Mouse (Mus musculus) right cerebral cortex, adult 2 months (tissue): Measurements from ENCODE around the gene Abhd12.
"Not testable (repeated sequence)": the region's sequence is repeated elsewhere in the genome, so short reads cannot be mapped to it uniquely, and the experiment has no call there.

ENCODE experiments used
- DNase-seq, 2 experiments: peaks; one replicate each; pipeline ENCODE4 v3.0.0; 2021 to 2022; ENCODE audit warnings: low spot score in 2 of 2

The Abhd12 gene

GRCm38 (mm10) chr2:150904272-150904935 is at the start of gene Abhd12:
TSS of gene Abhd12 (minus strand) at chr2:150904741.
- DNase-seq, result peak; percentile 95 to 97

DNA sequence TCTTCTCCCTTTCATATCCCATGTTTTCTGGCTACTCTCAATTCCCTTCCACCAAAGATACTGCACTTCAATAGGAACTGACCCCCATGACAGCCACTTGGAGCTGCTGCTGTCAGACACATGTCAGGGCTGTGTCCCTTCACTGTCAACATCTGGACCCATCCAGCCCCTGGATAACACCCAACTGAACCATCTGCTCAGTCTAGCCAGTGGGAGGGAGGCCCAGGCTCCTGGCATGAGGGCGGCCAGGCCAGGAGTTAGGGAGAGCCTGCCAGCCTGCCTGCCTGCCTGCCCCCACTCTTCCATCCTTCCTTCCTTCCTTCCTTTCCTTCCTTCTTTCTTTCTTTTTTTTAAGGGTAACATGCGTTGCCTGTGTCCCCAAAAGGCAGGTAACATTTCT is 46.7 kb upstream of the Abhd12 start:
- no peak for DNase-seq

DNA sequence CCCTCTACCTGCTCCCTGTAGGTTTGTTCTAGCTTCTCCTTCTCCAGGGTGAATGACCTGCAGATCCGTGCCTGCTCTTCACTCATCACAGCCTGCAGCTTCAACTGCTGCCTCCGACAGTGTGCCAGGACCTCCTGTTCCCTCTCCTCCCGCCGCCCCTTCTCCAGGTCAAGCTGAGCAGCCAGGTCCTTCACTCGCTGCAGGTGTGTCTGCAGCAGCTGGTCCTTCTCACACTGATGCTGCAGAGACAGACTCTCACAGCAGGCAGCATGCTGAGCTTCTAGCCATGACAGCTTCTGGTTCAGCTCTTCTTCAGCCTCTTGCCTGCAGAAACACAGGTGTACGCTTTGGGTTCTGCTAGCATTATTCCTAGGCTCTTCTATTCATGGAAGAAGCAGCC is 45.5 kb upstream of the Abhd12 start:
- DNase-seq, result no peak

DNA sequence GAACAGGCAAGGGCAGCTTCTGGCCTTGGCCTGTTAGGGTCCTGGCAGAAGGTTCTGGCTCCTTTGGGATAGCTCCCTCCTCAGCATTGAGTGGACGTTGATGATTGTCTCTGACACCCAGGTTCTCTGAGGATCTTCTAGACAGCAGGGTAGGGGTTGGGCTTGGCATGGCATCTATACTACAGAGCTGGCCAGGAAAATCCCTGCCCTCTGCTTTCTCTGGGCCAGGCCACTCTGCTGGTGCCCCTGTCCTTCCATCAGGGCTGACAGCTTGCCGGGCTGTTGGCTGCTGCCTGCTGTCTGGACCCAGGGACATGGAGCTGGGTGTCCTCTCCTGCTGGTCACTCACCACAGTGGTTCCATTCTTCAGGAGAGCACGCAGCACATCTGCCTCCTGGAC is 45.1 kb upstream of the Abhd12 start:
- no peak for DNase-seq

DNA sequence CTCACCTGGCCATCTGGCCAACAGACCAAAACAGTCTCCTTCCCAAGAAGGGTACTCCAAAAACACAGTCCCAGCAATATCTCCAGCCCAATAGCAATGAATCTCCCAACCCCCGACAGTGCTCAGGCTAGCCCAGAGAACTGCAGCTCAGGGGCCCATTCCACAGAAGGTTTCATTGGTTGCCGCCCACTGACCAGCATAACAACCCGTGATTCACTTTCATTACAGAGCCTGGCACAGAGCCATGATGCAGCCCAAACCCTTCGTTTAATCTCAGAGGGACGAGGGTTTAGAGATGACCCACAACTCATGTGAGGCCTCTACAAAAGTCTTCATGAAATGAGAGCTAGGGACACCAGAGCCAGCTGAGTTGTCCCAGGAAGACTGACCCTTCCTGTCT is 44.2 kb upstream of the Abhd12 start:
- no peak for DNase-seq

DNA sequence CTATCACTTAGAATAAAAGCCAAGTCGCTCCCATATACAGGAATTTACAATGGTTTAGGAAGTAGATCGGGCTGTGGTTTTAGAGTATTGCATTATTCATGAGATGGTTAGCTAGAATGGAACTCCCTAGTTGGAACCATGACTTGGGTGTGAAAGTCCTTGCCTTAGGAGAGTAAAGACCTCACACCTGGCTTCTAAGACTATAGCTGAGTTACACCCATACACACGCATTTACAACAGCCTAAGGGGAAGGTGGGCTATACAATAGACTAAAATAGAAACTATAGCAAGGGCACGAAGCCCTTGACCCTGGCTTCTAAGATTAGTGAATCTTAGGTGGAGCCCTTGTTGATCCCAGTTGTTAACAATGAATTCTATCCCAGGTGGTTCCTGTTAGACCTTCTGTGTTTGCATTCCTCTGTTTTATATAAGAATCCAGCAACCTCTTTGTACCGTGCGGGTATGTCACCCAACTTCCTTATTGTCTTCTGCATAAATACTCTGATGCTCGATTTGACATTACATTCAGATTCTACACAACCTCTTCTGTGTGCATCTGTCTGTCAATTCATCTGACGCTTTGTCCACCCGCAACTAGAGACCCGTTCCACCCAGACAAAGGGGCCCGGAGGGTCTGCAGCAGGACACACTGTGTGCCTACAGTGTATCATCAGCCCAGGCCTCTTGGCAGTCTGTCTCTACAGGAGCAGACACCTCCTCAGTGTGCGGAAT is 43.5 kb upstream of the Abhd12 start:
- not testable (repeated sequence) for DNase-seq

- DNase-seq, result not testable (repeated sequence)
Measured at GRCm38 (mm10) chr2:150947341-150947740, 42.8 kb upstream of the Abhd12 start.

GRCm38 (mm10) chr2:150944017-150944416 is 39.5 kb upstream of the Abhd12 start:
- DNase-seq, result no peak

GRCm38 (mm10) chr2:150934659-150935058 is 30.1 kb upstream of the Abhd12 start:
- no peak for DNase-seq

DNA sequence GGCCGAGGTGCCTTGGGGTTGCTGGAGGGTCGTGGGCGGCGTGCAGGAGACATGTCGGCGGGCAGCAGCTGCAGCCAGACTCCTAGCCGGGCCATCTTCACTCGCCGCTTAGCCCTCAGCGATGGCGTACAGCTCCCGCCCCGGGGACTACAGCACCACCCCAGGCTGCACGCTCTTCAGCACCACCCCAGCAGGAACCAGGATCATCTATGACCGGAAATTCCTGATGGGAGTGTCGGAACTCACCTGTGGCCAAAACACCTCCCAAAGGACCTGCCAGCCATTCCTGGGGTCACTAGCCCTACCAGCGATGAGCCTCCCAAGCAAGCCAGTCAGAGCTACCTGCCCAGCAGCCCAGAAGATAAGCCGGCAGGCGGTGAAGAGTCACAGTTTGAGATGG is 28.9 kb upstream of the Abhd12 start:
- DNase-seq, result no peak

DNA sequence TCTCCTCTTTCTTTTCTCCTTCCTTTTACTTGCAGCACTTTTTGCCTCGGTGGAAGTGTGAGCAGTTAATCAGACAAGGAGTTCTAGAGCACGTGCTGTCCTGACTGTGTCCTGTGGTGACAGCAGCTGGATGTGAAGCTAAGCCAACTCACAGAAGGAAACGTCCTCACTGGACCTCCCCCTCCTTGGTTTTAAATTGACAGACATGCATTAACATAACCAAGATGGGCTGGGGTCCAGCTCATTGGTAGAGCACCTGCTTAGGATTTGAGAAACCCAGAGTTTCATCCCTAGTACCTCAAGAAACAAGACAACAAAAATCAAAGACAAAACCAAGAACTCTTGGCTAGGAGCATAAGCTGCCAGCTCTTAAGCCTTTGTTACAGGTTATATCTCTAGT is 26.3 kb upstream of the Abhd12 start:
- no peak for DNase-seq

GRCm38 (mm10) chr2:150929156-150929555 is 24.6 kb upstream of the Abhd12 start:
- no peak for DNase-seq

GRCm38 (mm10) chr2:150927038-150927720 is 22.6 kb upstream of the Abhd12 start:
- DNase-seq, result no peak

DNA sequence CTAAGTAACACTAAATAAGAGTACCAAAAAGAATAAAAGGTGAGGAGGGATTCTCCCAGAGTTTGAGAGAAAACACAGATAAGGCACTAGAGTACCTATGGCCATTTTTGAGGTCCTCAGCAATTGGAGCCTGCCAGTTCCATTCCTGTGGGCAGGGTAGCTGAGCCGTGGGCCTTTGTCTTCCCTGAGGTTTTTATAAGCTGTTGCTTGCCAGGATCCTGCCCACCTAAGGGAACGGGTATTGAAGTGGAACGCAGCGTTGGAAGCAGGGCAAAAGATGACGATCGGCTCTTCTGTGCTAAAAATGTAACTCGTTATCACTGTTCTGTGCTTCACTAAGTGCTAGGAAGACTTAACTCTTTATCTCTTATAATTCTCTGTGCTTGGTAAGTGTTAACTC is 19.0 kb upstream of the Abhd12 start:
- DNase-seq, result no peak

- no peak for DNase-seq
Measured at GRCm38 (mm10) chr2:150923026-150923425, 18.5 kb upstream of the Abhd12 start.

- DNase-seq, result no peak
Measured at GRCm38 (mm10) chr2:150922165-150922564, 17.6 kb upstream of the Abhd12 start.

DNA sequence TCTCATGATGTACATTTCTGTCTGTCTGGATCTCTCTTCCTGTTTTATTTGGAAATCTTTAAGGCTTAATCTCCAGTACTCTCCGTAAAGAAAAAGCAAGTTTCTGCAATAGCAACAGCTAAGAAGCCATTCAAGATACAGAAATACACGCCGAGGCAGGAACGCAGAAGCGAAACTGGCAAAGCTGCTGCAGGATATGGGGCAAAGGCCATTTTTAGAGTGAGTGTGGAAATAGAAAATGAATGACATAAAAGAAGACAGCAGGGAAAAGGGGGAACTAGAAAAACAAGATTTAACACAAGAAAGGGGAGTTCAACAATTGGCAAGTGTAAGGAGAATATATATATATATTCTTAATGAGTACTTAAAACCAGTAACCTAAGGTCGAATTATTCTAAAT is 17.2 kb upstream of the Abhd12 start:
- DNase-seq, result no peak

GRCm38 (mm10) chr2:150920543-150920942 is 16.0 kb upstream of the Abhd12 start:
- DNase-seq, result no peak

DNA sequence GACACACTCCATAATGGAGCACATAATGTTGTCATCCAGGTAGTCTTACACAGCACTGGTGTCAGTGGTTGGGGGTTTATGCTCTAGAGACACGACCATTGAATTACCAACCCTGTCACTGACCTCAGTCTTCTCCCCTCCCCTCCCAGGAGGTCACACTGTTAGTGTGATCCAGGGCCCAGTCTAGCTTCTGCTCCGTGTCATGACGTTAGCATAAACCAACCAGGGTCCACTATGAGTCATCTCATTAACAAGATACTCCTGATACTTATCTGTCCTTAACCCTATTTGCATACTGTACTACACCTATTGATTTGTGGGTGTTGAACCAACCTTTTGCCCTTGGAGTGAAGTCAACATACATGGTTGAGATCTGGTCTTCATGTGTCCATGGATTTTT is 14.2 kb upstream of the Abhd12 start:
- no peak for DNase-seq

DNA sequence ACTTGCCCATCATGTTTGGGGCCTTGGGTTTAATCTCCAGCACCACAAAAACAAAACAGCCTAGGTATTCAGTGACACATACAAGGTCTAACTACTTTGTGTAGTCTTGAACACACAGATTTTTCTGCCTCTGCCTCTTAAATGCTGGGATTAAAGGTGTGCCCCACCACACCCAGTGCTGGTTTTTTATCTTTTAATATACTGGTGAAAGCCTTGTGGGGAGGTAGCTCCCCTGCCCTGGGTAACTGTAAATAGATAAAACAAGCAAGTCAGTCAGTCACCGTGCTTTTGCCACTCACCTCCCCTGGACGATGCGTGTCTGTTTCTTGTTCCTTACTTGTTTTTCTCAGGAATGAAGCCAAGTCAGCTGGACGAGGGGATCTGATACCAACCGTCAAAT is 11.2 kb upstream of the Abhd12 start:
- no peak for DNase-seq

DNA sequence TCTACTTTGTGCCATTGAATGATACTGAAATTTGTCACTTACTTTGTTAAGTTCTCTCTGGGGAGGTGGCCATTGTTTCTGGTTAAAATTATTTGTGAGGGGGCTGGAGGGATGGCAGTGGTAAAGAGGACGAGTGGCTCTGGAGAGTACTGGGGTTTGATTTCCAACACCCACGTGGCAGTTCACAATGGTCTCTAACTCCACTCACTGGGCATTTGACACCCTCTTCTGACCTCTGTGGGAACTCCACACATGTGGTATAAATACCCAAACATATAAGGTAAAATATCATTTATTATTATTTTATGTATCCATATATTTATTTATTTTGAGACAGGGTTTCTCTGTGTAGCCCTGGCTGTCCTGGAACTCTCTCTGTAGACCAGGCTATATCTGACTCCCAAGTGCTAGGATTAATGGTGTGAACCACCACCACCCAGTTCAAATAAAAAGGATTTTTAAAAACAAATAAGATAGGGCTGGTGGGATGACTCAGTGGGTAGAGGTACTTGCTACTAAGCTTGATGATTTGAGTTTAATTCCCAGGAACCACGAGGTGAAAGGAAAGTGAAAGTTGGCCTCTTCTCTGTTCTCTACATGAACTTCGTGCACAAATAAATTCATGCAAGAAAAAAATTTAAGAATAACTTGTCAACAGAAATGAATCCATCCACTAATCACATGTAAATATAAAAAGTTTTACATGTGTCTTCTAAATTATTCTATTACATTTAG is 10.4 kb upstream of the Abhd12 start:
- no peak for DNase-seq

DNA sequence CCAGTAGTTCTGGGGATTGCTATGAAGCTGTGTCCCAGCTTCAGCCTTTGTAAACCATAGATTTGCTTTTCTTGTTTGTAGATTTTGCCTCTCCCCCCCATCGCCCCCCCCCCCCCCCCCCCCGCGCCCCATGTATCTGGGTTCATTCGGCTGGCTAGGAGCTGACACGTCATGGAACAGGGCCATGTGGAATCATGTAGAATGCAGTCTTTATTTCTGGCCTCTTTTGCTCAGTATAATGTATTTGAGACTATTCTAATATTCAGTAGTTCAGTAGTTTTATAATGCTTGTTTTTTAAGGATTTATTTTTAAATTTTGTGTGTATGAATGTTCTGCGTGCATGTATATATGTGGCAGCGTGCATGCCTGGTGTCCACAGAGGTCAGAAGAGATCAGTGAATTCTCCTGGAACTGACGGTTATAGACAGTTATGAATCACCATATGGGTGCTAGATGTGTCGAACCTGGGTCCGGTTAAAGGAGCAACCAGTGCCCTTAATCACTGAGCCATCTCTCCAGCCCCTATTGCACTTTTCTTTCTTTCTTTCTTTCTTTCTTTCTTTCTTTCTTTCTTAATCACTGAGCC is 5.8 kb upstream of the Abhd12 start:
- no peak for DNase-seq
